Mouse (Mus musculus): ENCODE measurements around the gene Gm17268. TPM values are rescaled to one million over a fixed set of nuclear protein-coding genes. Genes with fewer than 3 reads are reported as not detected.

Gm17268 gene
- polyA plus RNA-seq, 1 experiment from 2014 or later = not detected

DNA sequence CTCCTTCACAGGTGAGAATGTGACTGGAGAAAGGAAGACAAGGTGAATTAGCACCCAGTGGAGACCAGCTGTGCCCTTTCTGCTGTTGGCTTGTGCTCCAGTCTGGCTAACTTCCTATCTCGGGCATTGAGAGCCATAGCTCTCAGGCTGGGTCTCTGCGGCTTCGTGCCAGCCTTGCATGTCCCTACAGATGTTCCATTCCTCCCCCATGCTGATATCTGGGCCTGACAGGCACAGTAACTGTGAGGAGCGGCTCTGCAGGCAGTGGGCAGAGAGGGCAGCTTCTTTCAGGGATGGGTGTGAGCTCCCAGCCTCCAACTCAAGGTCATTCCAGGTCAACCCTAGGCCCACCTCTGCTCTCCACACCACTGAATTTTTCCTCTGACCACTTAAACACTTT, 38.9 kb downstream of the Gm17268 start:
- Histone ChIP-seq H3K4me1 (replicated peaks) (no peaks in the 10 kb centered on the region), H3K36me3 (no peaks in the 10 kb centered on the region), H3K27me3 (no peaks in the 10 kb centered on the region), H3K9ac (replicated peaks) (no peak overlapping the region), H3K27ac (no peak overlapping the region), H3K4me3 (replicated peaks) (no peak overlapping the region), H3K4me2 (replicated peaks) (no peak overlapping the region), H3K9me3 (no peaks in the 10 kb centered on the region)
- WGBS = 79% methylated on average over 4 of the region's 4 CpGs
- ATAC-seq = no peak

DNA sequence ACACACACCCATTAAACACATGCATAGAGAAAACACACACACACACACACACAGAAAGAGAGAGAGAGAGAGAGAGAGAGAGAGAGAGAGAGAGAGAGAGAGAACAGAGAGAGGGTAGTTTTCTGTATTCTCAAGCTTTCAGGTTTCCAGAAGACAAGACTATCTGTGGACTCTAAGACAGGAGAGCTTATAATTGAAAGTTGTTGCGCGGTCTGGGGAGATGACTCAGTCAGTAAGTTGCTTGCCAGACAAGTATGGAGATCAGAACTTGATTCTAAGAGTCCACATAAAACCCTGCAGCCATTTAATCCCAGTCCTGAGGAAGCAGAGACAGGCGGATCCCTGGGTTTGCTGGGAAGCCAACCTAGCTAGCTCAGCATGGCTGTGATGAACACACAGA, 39.7 kb downstream of the Gm17268 start:
- Histone ChIP-seq H3K9me3 (no peaks in the 10 kb centered on the region), H3K4me3 (replicated peaks) (no peak overlapping the region), H3K27me3 (no peaks in the 10 kb centered on the region), H3K9ac (replicated peaks) (no peak overlapping the region), H3K4me1 (replicated peaks) (no peaks in the 10 kb centered on the region), H3K4me2 (replicated peaks) (no peak overlapping the region), H3K27ac (no peak overlapping the region), H3K36me3 (no peaks in the 10 kb centered on the region)
- no peak for ATAC-seq
- WGBS = 91% methylated on average over 3 of the region's 3 CpGs

DNA sequence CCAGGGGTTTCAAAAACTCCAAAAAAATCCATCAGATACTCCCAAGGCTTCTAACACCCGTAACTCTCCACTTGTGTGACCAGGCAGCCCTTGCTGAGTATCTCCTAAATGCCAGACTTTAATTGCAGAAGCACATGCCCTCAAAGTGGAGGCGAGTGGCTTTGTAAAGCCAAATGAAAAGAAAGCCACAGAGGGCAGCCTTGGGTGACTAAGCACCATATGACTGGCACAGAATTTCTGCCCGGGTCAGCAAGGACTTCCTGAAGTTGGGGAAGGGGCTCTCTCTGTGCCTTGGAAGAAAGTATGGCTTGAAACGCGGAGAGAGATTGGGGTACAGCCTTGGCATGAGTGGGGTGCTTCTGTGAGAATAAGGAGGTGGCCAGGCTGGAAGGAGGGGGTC, 41.3 kb downstream of the Gm17268 start:
- Histone ChIP-seq H3K36me3 (no peaks in the 10 kb centered on the region), H3K4me2 (replicated peaks) (no peak overlapping the region), H3K27ac (no peak overlapping the region), H3K4me1 (replicated peaks) (no peaks in the 10 kb centered on the region), H3K9ac (replicated peaks) (no peak overlapping the region), H3K4me3 (replicated peaks) (no peak overlapping the region), H3K9me3 (no peaks in the 10 kb centered on the region), H3K27me3 (no peaks in the 10 kb centered on the region)
- WGBS = 89% methylated on average over 5 of the region's 5 CpGs
- no peak for ATAC-seq

DNA sequence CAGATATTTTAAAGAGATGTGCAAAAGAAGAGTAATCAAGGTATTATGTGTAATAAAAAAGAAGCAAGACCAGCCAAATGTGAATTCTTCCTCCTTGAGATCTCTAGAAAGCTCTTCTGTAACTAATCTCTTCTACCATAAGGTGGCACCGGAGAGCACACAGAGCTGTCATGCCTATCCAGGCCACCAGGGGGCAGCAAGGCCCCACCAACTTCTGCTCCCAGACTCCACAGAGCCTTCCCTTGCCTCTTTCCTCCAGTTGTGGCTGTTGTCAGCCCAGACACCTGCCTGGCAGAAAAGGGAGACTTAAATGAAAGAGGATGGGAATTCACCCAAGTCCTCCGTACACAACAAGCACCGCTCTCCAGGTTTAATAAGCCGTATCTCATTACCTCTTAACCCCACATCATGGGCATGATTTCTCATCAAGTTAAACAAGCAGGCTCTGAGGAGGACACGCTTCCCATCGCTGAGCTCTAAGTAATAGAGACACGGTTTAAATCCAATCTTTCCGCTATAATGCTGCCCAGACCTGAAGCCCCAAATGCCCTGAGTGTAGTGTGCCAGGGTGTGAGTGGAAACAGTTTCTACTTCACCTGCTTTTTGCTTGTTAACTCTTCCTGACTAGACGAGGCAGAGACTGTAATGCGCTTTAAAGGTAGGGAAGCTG, 42.1 kb downstream of the Gm17268 start:
- H3K9ac ChIP-seq (replicated peaks) = no peak overlapping the region
- no peak overlapping the region for H3K4me2 ChIP-seq (replicated peaks)
- 70% methylated on average over 10 of the region's 10 CpGs for WGBS
- no peaks in the 10 kb centered on the region for H3K4me1 ChIP-seq (replicated peaks)
- H3K4me3 ChIP-seq (replicated peaks) = no peak overlapping the region
- no peaks in the 10 kb centered on the region for H3K36me3 ChIP-seq
- H3K27ac ChIP-seq = no peak overlapping the region
- H3K9me3 ChIP-seq = no peaks in the 10 kb centered on the region
- H3K27me3 ChIP-seq = no peaks in the 10 kb centered on the region
- peak; percentile 66 for ATAC-seq

DNA sequence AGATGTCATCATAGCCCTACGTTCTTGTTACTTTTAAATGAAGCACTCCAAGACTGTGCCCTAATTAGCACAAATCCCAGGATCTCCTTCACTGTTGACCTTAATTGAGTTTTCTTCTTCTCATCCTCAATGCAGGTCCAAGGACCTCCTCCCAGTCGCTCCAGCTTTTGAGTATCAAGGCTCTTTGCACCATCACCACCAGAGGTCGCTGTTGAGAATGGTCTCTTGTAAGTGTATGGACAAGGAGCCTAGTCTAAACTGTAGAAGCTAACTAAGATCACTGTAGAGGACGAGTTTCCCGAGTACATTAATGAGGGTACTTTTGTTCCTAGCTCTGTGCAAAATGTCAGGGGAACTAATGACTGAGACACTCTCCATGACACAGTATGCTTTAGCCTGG, 55.2 kb downstream of the Gm17268 start:
- Histone ChIP-seq H3K27me3 (no peaks in the 10 kb centered on the region; the same call in 1 of the 2 replicates), H3K36me3 (no peaks in the 10 kb centered on the region), H3K27ac (no peak overlapping the region), H3K9me3 (no peaks in the 10 kb centered on the region), H3K9ac (replicated peaks) (no peak overlapping the region), H3K4me2 (replicated peaks) (no peak overlapping the region), H3K4me3 (replicated peaks) (no peak overlapping the region), H3K4me1 (replicated peaks) (peaks cover 5% of the 10 kb centered on the region)
- ATAC-seq = no peak
- 40% methylated on average over 5 of the region's 5 CpGs for WGBS

DNA sequence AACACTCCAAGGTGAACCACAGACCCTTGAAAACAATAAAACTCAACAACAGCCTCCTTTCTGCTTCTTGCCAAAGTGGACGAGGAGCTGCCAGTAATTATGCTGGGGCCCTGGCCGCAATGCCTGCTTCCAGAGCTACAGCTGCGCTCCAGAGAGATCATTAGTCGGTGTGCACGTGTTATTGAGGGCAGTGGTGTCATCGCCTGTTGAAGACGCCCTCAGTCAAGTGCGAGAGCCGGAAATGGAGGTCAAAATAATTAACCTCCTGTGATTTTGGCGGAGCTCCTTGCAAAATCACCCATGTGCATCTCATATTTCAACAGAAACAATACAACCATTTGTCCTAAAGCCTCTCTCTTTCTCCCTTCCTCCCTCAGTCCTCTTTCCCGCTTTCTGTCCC, 56.2 kb downstream of the Gm17268 start:
- ATAC-seq = no peak
- Histone ChIP-seq H3K4me2 (replicated peaks) (no peak overlapping the region), H3K27me3 (no peaks in the 10 kb centered on the region; the same call in 1 of the 2 replicates), H3K9me3 (no peaks in the 10 kb centered on the region), H3K4me3 (replicated peaks) (no peak overlapping the region), H3K9ac (replicated peaks) (no peak overlapping the region), H3K4me1 (replicated peaks) (peaks cover 5% of the 10 kb centered on the region), H3K27ac (no peak overlapping the region), H3K36me3 (no peaks in the 10 kb centered on the region)
- WGBS = 46% methylated on average over 11 of the region's 11 CpGs

Other genes starting within 250 kb of the Gm17268 start
- 0.37 and 0.51 TPM in 2 replicates for gene 5530401A14Rik, start 177.9 kb downstream of the Gm17268 start, polyA plus RNA-seq (2015; fragmentation: Nextera tagmentation; extraction: Ambion mirVana)
- 5.0 and 5.2 TPM in 2 replicates for gene Asic2, start 70.1 kb downstream of the Gm17268 start, polyA plus RNA-seq (2015; fragmentation: Nextera tagmentation; extraction: Ambion mirVana)
- gene Ccl2, start 3.0 kb downstream of the Gm17268 start, polyA plus RNA-seq (2015; fragmentation: Nextera tagmentation; extraction: Ambion mirVana) = 1.1 and 2.4 TPM in 2 replicates
- 0.44 and 1.6 TPM in 2 replicates for gene Ccl7, start 7.2 kb upstream of the Gm17268 start, polyA plus RNA-seq (2015; fragmentation: Nextera tagmentation; extraction: Ambion mirVana)
- not detected in 2 replicates for gene Ccl11, start 19.3 kb upstream of the Gm17268 start, polyA plus RNA-seq (2015; fragmentation: Nextera tagmentation; extraction: Ambion mirVana)
- gene Ccl12, start 63.3 kb upstream of the Gm17268 start, polyA plus RNA-seq (2015; fragmentation: Nextera tagmentation; extraction: Ambion mirVana) = 0.70 and 1.9 TPM in 2 replicates
- gene Ccl8, start 76.6 kb upstream of the Gm17268 start, polyA plus RNA-seq (2015; fragmentation: Nextera tagmentation; extraction: Ambion mirVana) = not detected in 2 replicates